In genomic region chr3:90133331-90133730, GRCm38 (mm10) we compare ENCODE assay signal across 15 mouse cellular contexts.
"Had no signal": no experiment of that assay in that cellular context is flagged by ENCODE, and none has a peak within 500 bp of the region (broad histone marks: within the 10 kb centered on the region; RNA-seq: fewer than 3 reads in every experiment).

No protein-coding gene starts in this region.

- H3K4me2 ChIP-seq: limb, embryonic 15.5 days; liver, embryonic 13.5 days; midbrain, embryonic 11.5 days; midbrain, embryonic 15.5 days; stomach, embryonic 15.5 days had no signal

- DNase-seq: kidney, adult 8-10 months; kidney, postnatal 14 days; liver, embryonic 13.5 days; lung, adult 2 months; lung, postnatal 10 days; lung, postnatal 4 days; right cerebral cortex, postnatal 14 days; thymus, adult 18-20 months; thymus, postnatal 14 days had no signal

- H3K9ac ChIP-seq: limb, embryonic 15.5 days; liver, embryonic 13.5 days; midbrain, embryonic 15.5 days; stomach, embryonic 15.5 days had no signal

- ATAC-seq: intestine, embryonic 16.5 days; midbrain, embryonic 15.5 days had no signal

- H3K4me1 ChIP-seq: limb, embryonic 15.5 days; midbrain, embryonic 15.5 days; stomach, embryonic 15.5 days had no signal

- H3K9me3 ChIP-seq: limb, embryonic 15.5 days; liver, embryonic 13.5 days; megakaryocyte, embryonic 14.5 days; midbrain, embryonic 15.5 days; stomach, embryonic 15.5 days had no signal

- H3K36me3 ChIP-seq: limb, embryonic 15.5 days; liver, embryonic 13.5 days; midbrain, embryonic 15.5 days; stomach, embryonic 15.5 days had no signal

- H3K4me3 ChIP-seq: limb, embryonic 15.5 days; liver, embryonic 13.5 days; megakaryocyte, embryonic 14.5 days; midbrain, embryonic 15.5 days; stomach, embryonic 15.5 days had no signal

- H3K27me3 ChIP-seq: limb, embryonic 15.5 days; liver, embryonic 13.5 days; megakaryocyte, embryonic 14.5 days; midbrain, embryonic 15.5 days; stomach, embryonic 15.5 days had no signal

- H3K27ac ChIP-seq: limb, embryonic 15.5 days; liver, embryonic 13.5 days; midbrain, embryonic 15.5 days; stomach, embryonic 15.5 days had no signal
